Mouse (Mus musculus) heart, postnatal 0 days (tissue): ENCODE measurements around the gene Aldh3b2.

Experiments used
- CTCF ChIP-seq: IDR thresholded peaks from 2 replicates; pipeline ENCODE4 v1.5.1; 2016; ENCODE audit warnings: antibody characterized with exemption, control low read depth, low read depth
- EP300 ChIP-seq: IDR thresholded peaks from 2 replicates; pipeline ENCODE4 v1.6.1; 2016; ENCODE audit warnings: antibody characterized with exemption, low read depth

DNA sequence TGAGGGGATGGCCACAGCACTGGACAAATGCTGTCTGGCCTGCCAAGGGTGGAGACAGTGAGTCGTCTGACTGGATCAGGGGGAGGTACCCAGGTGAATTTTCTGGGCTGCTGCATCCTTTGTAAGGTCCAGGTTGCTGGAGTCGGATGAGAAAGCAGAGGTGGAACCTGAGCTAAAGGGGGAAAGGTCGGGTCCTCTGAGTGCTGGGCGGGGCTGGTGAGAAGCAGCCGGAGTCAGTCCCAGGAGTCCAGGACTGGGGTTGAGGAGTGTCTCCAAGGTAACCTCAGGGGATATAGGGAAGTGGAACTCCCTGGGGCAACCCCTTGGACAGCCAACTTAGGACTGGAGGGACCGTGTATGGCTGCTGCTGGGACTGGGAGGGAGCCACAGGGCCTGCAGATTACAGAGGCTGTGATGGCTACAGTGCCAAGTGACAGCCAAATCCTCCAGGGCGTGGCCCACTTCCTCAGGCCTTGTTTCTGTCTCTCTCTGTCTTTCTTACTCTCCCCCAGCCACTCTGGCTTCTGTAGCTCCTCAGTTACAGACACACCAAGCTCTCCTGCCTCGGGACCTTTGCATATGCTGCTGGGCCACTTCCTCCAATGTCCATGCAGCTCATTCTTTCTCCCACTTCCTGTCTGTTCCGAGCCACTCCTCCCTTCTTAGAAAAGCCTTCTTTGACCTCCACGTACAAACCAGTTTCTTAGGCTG lies 49.3 kb upstream of the Aldh3b2 start:
- no peak for TF ChIP-seq CTCF
- no peak for TF ChIP-seq EP300
